Mouse (Mus musculus) layer of hippocampus, postnatal 25 days (tissue): Measurements from ENCODE around the gene Cfap61. TPM values are rescaled to one million over a fixed set of nuclear protein-coding genes. Genes with fewer than 3 reads are reported as not detected.
A peak's percentile ranks its signal among the peaks of the same experiment; 100 is the strongest.

Experiments
- DNase-seq, 2 experiments: peaks; one replicate each; pipeline ENCODE4 v3.0.0; 2022; ENCODE audit warnings: mixed read lengths in 2 of 2, low spot score in 1 of 2; ENCODE audit errors: extremely low spot score in 1 of 2
- total RNA-seq, 2 experiments: library from RNA; stranded (reverse); gene quantifications; 2 replicates each; pipeline ENCODE4 v1.2.3; 2021

Gene Cfap61
- total RNA-seq, 2 experiments from 2014 or later = 2.5 to 4.9 TPM

DNA sequence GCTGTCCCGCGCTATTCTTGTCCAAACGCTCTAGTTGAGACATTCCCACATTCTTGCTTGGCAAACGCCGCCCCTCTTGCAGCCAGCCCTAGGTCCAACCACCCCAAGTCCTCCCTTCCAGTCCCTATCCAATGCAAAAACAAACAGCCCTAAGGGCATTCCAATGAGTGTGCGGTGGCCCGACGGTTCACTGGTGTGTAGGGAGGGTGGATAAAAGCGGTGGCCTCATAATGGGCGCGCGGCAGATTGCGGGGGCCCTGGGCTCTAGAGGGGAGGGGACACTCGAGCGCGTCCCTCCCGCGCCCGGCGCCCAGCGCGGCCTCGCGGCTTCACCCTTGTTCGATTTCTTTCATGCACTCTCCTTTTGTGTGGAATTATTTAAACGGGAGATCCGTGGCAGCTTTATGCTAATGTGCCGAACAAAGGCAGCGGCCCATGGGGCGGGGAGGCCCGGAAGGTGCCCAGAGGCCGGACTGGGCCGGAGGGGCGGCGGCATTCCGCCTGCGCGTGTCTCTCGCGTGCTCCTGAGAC is 283.6 kb downstream of the Cfap61 start:
- DNase-seq = no peak

DNA sequence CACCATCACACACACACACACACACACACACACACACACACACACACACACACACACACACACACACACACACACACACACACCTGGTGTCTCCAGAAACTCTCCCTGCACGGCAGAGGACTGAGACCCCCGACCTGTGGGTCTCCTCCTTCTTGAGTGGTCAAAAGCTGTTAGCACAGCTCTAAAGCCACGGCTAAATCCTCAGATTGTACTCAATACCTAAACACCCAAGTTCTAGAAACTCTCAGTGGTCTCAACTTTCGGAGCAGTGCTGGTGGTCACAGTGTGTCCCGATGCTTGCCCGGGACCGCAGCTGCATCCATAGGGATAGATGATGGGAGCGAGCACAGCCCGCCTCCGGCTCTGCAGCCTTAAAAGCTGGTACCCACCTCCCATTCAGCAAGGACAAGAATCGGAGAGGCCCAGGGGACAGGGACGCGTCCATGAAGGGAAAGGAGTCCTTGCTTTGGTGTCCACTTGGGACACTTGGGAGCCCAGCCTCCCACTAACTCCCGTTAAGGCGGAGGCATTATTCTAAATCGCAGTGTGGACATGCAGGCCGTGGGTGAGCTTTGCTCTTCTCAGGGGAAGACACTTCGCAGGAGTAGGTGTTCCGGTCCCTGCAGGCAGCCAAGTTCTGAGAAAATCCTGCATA is 284.4 kb downstream of the Cfap61 start:
- no peak for DNase-seq

DNA sequence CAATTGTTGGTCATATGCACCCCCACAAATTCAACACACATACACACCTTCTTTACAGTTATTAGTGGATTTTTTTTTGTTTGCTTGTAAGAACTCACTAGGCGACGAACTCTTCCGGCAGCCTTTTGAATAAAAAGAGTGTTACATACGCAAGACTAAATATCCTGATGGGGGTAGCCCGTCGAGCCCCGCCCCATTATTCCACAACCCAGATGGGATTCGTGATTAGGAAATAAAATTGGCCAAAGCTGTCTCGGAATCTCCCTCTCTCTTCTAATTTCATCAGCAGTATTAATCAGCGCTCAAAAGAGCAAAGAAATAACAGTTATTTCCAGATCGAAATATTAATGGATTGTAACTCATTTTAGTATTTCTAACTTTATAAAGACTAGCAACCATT is 285.2 kb downstream of the Cfap61 start:
- DNase-seq = no peak

DNA sequence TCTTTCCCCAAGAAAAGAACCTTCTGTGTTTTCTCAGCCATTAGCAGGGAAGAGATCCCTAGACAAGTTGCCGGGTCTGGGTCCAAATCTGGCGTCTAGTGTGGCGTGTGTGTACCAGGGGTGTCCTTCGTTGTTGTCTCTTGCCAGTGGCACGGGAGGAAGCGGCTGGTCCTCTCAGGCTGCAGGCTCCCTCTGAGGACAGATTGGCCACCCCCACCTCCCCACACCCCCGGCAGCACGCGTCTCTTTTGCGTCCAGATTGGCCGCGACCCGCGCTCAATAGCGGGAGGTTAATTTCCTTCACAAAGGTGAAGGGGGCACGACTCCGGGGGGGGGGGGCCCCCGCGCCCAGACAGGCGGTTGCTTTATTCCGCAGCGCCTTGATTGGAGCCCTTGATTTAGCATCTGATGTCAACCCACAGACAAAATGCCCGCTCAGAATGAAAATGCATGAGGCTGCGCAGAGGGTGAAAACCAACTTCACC is 286.0 kb downstream of the Cfap61 start:
- DNase-seq = no peak

DNA sequence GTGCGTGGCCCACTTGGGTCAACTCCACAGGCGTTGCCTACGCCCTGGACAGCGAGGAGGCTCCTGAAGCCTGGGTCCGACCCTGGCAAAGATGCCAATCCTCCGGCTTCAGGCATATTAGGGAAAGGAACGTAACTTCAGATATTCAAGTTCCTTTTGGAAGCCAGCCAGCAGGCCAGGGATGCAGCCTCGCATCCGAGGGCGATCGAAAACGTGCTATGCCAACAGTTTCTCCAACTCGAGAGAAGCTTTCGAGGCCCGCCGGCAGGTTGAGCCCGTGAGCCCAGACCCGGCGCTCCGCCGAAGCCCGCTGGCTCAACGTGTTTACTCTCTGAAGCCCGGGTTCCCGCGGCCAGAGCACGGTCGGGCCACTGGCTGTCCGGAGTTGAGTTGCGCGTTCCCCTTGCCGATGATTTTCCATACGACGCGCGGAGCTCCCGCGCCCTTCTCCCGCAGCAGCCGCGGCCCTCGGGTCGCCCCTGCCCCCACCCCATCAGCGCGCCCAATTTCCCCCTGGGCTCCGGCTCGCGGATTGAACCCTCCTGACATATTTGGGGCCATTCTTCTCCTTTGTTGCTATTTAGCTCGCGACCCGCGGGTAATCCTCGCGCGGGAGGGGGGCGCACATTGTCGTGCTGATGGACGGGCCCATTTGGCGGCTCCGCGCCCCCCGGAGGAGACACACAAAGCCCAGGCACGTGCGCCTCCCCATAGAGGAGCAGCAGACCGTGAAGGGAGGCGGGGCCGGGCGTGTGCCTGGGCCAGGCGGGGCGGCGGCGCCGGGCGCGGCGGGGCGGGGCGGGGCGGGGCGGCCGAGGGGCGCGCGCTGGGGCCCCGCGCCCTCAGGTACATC is 286.7 kb downstream of the Cfap61 start, which contains the start of gene Insm1:
Insm1 (plus strand) TSS at position 846 of the 853 bp plus-strand sequence.
- DNase-seq = peak; percentile 34 to 47

DNA sequence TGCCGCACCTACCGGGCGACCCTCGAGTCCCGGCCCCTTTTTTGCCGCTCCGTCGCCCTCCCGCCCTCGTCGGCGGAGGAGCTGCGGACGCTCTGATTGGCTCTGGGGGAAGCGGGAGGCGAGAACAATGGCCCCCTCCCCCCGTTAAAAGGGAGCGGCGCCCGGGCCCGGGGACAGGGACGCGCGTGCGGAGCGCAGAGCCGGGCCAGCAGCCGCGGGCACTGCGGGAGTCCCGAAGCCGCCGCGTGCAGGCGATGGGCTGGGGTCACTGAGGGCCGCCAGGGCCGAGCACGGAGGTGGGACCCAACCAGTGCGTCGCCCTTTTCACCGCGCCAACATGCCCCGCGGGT is 287.3 kb downstream of the Cfap61 start:
- DNase-seq = peak; percentile 44 to 45

DNA sequence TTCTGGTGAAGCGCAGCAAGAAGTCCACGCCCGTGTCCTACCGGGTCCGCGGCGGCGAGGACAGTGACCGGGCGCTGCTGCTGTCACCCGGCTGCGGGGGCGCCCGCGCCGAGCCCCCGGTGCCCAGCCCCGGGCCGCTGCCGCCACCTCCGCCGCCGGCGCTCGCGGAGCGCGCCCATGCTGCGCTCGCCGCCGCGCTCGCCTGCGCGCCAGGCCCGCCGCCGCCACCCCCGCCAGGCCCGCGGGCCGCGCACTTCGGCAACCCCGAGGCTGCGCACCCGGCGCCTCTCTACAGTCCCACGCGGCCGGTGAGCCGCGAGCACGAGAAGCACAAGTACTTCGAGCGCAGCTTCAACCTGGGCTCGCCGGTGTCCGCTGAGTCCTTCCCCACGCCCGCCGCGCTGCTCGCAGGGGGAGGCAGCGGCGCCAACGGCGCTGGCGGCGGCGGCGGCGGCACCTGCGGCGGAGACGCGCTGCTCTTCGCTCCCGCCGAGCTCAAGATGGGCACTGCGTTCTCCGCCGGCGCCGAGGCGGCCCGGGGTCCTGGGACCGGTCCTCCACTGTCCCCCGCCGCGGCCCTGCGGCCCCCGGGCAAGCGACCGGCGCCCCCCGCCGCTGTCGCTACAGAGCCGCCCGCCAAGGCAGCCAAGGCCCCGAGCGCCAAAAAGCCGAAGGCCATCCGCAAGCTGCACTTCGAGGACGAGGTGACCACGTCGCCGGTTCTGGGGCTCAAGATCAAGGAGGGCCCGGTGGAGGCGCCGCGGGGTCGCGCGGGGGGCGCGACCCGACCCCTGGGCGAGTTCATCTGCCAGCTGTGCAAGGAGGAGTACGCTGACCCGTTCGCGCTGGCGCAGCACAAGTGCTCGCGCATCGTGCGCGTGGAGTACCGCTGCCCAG is 287.9 kb downstream of the Cfap61 start:
- DNase-seq = peak; percentile 31 to 34

DNA sequence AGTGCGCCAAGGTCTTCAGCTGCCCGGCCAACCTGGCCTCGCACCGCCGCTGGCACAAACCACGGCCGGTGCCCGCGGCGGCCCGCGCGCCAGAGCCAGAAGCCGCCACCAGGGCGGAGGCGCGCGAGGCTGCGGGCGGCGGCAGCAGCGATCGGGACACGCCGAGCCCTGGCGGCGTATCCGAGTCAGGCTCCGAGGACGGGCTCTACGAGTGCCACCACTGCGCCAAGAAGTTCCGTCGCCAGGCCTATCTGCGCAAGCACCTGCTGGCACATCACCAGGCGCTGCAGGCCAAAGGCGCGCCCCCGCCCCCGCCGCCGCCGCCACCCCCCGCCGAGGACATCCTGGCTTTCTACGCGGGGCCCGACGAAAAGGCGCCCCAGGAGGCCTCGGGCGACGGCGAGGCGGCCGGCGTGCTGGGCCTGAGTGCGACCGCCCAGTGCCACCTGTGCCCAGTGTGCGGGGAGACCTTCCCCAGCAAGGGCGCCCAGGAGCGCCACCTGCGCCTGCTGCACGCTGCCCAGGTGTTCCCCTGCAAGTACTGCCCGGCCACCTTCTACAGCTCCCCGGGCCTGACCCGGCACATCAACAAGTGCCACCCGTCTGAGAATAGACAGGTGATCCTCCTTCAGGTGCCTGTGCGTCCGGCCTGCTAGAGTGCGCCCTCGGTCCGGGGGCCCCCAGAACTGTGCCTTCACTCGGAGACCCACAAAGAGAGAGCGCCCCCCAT is 288.8 kb downstream of the Cfap61 start:
- peak in 1 of 2 experiments; percentile 27 for DNase-seq

DNA sequence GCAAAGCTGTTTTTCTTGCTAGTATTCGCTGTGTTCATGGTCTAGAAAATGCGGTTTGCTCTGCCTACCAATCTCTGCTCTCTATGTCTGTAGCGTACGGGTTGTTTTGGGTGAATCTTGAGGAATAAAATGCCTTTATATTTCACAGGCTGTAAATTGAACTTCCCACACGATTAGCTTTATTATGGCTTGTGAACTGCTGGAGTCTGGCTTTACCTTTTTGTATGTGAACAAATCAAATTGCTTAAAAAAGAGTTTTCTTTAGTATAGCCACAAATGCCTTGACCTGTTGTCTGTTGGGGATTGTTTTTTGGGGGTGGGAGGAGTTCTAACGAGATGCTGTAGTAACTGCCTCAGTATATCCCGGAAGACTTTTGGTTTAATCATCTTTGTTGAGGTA is 289.6 kb downstream of the Cfap61 start:
- no peak for DNase-seq

DNA sequence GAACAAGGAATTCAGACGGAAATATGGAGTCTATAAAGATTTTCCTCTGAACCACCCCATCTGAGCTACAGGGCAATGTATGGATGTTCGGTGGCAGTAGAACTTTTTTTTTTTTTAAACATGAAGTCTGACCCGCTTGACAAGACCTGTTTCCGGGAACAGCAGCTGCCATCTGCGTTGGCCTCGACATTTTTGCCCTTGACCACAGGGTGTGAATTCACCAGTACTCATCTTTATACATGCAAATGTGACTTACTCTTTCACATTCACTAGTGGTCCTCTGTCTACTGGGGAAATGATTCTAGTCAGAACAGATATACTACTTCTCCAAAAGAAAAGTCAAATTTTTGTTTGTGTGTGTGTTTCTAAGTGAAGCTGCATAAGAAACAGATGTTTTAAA is 291.2 kb downstream of the Cfap61 start:
- no peak for DNase-seq

DNA sequence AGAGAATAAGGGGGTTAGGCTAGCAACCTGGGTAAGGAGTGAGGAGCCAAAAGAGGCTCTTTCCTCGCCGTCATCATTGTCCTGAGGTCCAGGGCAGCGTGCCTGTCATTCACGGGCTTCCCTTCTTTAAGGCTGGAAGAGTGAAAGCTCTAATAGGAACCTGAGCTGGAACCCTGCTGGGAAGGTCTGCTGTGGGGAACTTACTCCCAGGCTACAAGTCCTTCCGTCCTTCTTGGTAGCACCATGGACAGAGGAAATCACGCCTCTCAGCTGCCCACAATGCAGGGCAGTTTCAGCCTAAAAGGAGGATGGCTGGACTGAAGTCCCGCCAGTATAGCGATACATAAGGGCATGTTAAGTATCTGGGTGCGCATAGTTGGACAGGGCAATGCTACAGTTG is 291.9 kb downstream of the Cfap61 start:
- no peak for DNase-seq

DNA sequence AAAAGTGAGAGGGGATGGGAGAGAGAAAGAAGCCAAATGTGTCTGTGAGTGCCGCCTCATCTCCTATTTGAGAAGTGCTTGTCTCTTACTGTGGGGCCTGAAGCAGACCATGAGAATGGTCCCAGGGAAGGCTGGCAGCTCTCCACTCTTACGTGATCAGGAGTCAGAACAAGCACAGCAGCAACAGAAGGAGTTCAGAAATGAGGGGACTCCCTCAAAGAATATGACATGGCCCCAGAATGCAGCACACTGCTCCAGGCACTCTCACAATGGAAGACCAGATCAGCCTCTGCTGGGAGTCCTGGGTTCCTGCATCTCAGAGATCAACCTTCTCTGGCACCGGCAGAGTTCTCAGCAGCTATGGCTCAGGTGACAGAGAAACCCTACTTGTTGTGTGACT is 293.1 kb downstream of the Cfap61 start:
- no peak for DNase-seq

DNA sequence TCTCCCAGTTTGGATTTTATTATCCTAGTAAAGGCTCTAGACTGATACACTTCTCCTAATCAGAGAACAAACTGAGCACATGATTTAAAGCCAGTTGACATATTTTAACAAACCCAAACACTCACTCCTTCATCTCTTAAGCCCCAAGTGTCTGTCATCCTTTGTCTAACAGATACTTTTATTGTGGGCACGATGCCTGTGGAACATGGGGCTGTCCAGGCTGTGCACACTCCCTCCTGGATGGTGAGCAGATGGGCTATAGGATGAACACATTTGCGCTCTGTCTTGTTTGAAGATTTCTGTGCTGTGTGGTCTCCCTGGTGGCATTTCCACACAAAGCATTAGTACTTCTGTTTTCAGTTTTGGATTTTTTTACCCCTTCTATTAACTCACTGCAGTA is 293.9 kb downstream of the Cfap61 start:
- DNase-seq = no peak

DNA sequence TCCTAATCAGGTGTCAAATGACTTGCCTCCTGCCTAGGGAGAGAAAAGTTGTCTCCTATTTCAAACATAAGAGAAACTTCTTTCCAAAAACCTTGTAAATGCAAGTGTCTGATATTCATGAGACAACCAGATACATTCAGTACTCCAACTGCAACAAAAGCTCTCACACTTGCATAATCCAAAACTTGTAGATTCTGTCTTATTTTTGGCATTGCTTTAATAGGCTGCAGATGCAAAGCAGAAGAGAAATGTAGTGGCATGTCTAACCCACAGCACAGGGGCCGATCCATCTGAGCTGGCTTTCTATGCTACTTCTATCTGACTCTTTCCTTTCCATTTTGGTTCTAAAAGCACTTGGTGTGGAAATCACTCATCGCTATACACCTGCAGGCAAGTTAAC is 296.9 kb downstream of the Cfap61 start:
- no peak for DNase-seq

DNA sequence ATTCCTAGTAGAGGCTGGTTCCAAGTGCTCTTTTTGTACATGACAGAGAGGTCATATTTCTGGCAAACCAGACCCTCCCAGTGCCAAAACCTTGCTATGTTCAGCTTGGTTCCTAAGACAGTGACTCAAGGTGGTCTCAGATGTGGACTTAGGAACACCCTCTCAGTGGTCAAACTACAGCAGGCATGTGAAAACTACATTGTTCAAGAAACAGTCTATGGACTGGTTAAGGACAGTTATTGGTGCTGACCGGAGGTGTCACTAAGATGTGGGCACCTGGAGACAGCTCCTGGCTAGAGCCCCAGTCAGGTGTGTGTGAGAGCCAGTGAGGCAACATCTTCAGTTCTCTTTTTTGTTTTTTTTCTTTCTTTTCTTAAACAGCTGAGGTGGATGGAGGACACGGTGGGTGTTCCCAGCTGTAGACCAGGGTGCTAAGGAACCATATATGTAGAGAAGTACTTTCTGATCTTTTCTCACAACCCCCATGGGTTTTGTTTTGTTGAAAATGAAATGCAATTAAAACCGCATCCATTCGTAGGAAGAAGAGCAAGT is 304.7 kb downstream of the Cfap61 start:
- no peak for DNase-seq

DNA sequence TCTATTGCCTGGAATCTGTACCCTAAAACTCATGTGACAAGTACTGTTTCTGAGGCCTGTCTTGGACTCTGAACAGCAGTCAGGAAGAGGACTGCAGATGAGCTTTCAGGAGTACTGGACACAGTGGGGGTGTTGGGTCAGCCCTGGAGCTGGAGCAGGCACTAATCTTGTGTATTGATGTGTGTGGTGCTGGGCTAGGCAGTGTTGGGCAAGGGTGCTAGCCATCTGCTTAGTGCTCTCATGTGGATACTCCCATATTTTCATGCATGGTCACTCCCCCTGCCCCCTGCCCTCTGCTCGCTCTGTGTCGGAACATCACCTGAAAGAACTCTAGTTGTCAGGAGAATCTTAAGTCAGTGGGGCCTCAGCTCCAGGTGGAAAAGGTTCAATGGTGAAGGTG is 309.5 kb downstream of the Cfap61 start:
- no peak for DNase-seq

DNA sequence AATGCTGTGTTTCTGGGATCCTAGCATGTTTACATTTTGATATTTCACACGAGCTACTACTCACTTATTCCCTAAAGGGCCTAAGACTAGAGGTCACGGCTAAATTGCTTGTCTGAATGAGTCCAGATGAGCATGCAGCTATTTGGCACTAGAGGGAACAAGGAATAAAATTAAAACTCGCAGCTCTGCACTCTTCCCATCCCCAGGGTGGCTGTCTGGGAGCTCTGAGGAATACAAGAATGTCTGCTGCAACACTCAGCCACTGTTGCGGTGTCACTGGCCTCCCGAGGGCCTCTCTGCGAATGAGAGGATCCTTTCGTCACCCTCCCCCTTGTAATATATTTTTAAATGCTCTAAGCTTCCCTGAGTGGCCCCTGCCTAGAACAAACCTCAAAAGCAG is 310.8 kb downstream of the Cfap61 start:
- no peak for DNase-seq

DNA sequence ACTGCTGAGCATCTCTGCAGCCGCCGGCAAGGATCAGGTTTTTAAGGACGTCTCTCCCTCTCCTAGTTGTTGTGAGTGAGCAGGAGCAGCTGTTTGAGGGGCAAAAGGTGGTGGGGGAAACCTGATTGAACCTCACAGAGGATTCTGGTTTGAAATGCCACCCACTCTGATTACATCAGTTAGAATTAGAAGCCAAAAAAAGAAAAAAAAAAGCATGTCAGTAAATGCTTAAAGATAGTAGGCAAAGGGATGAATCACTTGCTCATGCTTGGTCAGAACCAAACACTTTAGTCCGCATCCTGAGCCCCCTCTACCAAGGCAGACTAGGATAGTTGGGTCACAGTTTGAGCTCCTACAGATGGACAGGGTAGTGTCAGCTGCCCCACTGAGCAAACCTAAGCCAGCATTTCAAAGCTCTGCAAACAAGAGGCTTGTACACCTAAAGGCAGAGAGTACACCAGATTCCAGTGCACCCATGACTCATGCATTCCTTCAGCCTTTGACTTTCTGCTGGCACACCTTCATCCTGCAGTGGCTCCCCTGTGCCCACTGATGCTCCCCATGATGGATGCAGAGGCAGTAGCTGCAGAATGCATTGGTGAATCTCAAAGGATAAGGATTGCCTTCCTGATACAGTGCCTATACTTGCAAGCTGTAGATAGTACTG is 312.0 kb downstream of the Cfap61 start:
- no peak for DNase-seq

DNA sequence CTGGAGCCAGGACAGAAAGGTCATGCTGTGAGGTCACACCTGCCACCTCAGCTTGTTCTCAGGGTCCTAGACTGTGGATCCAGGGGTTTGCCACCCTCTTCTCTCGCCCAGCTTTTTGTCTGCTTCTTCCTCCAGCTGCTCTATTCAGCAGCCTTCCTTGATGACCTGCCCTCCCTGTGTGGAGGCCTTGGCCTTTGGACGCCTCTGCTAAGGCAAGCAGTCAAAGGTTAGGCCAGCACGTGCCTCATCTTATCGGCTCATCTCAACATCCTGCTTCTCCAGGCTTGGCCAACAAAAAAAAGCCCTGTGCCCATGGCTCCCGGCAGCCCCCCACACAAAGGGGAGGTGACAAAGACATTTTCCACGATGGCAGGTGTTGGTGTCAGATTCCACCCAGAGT is 313.0 kb downstream of the Cfap61 start:
- DNase-seq = no peak
